Mouse (Mus musculus) retina, adult 2 months (tissue): ENCODE data around the gene Napsa.

Experiments used
- DNase-seq: peaks from one replicate; pipeline ENCODE4 v3.0.0-alpha.2; 2012; ENCODE audit warnings: low read depth, low spot score

The Napsa gene

DNA sequence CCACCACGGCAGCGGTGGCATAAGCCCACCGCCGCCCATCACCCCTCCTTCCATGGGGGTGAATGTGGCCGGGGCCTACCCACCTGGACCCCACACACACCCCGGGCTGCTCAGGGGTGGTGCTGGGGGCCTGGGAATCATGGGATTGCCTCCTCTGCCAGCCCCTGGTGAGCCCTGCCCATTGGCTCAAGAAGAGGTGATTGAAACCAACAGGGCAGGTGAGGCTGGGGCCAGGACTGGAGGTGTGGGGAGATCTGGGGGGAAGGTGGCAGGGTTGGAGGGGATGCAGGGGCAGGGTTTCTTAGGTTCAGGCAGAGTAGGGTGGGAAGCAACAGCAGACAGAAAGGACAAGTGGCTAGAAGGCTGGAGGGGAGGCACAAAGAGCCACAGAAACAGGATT is 23.9 kb downstream of the Napsa start:
- DNase-seq = no peak

DNA sequence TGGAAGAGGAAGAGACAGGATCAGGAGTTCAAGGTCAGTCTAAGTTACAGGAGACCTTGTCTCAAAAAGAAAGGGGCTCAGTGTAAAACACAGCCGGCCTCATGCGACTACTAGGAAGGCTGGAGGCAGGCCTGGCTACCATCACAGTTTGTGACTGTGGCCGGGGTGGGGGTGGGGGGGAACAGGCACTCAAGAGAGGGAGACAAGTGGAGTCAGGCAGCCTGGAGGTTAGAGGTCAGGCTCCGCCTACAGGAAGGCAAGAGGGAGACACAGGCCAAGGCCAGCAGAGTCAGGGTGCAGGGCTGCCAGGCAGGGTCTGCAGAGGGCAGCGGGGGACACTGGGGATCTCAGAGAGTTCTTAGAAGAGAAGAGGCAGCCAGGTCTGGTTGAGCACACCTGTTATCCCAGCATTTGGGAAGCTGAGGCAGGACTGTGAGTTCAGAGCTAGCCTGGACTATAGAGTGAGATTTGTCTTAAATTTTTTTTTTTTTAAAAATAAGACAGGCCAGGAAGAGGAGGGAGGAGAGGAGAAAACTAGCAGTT is 24.9 kb downstream of the Napsa start:
- DNase-seq = no peak

DNA sequence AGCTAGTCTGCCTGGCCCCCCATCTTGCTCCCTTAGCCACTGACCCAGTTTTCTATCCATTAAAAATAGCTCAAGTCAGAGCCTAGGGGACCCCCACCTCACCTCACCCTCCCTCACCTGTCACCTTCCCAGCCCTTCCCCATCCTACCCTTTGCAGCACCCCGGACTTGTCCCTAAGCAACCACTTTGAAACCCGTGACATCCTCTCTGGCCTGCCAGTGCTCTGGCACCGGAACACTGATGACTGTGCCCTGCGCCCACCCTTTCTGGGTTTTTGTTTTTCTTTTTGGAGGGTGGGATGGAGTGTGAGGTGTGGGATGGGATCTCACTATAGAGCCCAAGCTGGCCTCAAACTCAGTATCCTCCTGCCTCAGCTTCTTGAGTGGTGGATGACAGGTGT is 25.5 kb downstream of the Napsa start:
- no peak for DNase-seq

DNA sequence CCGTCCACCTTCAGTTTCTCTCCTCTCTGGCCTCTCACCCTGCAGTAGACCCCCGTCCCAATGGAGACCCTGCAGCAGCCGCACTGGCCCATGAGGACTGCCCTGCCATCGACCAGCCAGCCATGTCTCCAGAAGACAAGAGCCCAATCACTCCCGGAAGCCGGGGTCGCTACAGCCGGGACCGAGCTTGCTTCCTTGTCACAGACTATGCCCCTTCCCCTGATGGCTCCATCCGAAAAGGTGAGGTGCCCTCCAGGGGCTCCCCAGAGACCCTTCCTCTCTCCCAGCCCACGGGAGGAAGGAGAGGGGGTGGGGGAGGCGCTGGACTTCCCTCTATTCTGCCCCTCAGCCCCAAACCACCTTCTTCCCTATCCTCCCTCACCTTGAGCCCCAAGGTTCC is 26.2 kb downstream of the Napsa start:
- DNase-seq = no peak

DNA sequence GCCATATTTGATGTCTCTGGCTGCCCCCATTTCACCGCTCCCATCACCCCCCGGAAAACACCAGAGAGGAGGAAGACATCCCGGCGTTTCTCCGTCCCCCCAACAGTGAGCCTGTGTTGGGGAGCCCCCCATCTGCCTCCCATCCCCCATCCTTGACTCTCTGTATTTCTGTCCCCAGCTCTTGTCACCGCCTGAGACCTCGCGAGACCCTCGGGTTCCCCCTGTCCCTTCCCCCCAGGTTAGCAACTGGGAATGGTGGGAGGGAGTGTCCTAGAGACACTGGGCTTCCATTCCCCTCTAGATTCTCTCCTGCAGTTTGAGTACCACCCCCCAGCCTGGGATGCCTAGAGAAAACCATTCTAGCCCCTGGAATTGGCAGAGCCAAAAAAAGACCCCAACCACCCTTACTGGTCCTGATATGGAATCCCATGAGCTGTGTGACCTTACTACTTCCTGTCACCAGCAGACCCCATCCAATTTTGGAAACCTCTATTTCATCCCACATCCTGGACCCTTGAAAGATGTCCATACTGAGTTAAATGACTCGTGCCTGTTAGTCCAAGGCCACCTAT is 28.6 kb downstream of the Napsa start:
- DNase-seq = no peak

DNA sequence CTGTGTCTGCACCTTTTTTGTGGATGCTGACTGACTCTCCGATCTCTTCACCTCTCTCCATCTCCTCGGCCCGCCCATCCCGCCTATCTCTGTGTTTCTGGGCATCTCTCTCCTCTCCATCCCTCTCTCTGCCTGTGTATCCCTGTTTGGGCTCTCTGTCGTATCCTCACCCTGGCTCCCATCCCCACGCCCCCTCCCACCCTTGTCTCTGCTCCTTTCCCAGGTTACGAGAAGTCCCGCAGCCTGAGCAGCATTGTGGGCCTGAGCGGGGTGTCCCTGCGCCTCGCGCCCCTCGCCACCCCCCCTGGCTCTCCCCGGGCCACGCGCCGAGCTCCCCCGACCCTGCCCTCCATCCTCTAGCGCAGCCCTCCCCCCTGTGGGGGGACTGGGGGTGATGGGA is 29.5 kb downstream of the Napsa start:
- no peak for DNase-seq

DNA sequence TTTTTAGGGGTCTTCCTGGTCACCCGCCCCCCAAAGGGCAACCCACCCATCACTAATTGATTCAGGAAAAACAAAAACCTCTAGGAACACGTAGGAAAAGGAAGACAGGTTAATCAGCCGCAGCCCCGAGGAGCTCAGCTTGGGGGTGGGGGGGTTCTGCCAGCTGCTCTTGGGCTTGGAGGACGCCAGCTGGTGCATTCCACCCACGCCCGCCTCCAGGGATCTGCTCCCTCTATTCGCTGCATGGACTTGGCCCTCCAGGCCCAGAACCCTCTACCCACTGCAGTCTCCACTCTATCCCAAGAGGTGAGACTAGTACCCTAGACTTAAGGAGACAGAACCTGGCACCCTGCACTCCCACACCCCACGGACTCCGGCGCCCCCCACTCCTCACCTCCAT is 30.3 kb downstream of the Napsa start:
- DNase-seq = no peak

DNA sequence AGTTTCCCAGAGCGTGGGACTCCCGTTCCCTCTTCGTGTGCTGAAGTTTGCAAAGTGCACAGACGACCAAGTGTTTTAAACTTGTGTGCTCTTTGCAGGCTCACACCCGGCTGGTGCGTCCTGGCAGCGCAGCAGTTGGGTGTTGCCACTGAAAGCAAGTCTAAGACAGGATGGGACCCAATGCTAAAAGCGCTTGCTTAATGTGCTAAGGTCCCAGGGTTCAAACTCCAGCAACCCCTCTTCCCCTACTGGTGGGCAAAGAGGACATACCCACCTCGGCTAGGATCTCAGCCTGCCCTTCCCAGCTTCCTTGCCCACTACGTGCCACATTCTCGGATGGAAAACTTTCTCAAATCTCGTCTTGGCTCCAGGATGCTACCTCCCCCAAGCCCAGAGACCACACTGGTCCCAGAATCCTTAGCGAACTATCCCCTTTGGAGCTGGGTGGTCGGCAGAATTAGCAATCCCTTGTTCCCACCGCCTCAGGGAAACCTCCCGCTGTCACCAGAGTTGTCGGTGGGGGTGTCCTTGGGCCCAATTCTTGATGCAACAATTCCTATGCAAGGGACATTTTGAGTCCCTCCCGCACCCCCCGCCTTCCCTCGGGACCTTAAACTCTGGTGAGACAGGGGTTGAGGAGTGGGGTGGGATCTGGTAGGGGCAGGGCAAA is 31.1 kb downstream of the Napsa start:
- no peak for DNase-seq

DNA sequence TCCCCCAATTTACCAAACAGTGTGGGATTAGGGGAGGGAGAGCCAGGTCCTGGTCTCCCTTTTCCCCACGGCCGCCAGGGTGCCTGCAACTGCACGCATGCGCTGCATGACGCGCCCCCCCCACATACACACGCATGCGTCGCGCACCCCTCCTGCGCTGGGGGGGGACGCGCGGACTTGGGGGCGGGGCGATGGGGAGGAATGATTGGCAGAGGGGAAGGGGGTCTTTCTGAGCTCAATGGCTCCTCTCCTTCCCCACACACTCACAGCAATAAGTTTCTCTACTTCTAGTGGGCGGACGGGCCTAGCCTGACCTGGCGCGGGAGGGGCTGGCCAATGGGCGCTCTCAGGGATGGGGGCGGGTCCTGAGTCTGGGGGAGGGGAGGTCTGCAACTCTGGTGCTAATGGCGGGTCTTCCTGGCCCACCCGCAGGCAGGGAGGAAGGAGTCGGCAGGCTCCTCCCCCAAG is 32.0 kb downstream of the Napsa start:
- DNase-seq = no peak

DNA sequence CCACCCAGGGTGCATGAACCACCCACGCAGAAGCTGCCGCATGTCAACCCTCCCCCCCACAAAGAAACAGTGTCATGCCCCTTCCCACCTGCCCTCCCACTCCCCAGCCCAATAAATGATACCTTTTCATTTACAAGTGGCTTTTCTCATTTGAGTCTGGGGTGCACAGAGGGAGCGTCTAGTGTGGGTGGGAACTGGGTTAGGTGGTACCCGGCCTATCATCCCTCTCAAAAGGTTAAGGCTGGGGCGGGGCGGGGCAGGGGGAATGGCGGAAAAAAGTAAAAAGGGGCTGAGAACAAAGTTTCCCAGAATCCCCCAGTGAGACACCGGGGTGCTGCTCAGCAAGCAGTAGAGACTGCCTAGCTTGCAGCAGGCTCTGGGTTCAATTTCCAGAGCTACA is 32.4 kb downstream of the Napsa start:
- DNase-seq = no peak

DNA sequence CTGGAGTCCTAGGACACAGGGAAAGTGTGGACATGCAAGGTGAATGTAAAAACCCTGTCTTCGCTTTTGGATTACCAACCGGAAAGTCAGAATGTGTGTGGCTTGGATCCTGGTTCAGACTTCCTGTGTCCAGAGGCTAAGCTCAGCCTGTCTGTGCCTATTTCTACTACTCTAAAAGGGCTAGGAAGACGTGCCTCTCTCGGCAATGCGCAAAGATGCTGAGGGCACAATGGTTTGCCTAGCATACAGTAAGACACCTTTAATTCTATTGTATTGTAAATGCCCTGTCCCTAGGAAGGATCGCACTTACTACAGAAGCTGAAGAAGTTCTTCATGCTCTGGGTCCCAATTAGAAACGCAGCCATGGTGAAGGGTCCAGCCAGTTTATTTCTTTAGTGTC is 33.3 kb downstream of the Napsa start:
- DNase-seq = no peak

DNA sequence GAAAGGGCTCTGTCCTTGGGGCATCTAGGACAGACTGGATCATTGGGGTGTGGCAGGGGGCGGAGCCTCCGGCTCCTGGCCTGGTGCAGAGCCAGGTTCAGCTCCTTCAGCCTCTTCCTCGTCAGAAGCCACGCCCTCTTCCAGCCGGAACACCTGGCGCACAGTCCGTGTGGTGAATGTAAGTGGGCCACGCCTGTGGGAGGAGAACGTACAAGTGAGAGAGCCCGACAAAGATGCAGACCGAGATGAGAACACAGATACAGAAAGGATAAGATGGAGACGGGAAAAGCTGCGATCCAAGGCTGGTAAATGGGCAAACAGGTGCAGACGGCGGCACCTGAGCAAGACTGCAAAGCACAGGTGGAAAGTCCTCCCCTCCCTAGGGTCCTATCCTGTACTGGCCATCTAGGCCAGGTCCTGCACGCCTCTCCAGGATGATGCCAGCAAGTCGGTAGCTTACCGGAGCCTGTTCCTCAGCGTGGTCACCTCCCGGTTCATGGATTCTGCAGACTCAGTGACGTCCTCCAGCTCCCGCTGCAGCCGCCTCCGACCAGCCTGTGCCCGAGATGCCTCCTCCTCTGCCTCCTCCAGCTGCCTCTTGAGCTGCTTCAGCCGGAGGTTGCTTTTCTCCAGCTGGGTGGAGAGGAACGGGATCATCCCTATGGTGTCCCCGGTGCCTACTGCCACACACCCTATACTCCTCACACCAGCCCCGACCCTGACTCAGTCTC is 34.2 kb downstream of the Napsa start:
- no peak for DNase-seq

DNA sequence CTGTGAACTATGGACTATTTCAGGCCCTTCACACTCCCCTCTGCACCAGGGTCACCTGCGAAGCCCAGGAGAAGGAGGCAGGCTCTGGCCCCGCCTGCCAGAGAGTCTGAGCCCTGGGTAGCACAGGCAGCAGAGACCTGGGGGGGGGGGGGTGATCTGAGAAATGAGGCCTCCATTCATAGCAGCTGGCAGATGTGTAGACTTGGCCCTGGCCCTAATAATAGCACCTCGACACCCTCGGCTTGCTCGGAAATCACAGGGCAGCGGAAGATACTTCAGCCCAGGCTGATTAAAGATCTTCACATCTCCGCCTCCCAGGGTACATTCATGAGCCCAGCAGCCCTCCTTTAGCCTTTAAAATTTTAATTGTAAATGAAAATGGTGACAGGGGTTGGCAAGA is 40.0 kb downstream of the Napsa start:
- no peak for DNase-seq

DNA sequence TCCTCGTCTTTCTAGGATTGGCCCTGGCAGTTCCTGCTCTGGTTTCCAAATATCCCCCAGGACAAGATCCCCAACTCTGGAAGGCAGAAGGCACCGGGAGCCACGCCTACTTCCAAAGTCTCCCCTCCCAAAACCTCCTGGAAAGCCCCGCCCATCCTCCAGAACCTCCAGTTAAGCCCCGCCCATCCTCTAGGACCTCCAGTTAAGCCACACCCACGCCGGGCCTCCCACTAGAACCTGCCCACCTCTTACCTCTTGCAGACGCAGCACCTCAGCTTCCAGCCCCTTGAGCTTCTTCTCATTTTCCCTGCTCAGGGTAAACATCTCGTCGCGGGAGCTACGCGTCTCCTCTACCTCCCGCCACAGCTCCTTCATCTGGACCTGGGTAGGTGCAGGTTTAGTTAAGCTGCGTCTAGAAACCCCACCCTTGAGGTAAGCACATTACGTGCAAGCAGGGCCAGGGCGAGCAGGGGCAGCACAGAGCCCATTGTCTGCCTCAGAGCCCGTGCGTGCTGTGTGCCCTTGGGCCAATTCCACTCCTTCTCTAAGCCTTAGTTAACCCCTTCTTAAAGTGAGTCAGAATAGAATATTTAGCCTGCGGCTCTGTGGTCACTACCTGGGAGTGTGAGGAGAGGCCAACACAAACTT is 42.0 kb downstream of the Napsa start:
- no peak for DNase-seq

DNA sequence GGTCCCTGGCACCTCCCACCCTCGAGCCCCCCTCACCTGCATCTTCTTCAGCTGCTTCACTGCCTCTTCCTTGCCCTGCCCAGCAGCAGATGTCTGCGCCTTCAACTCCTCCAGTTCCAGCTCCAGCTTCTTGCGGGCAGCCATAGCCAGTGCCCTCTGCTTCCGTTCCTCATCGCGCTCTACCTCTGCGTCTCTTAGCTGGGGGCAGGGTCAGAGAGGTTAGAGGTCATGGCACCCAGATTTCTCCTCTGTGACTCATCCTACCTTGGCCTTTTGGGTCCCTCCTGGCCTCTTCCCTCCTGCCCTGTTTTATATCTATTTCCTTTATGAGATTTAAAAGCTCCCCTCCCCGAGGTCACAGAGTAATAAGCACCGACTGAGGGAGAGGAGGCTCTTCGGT is 43.1 kb downstream of the Napsa start:
- DNase-seq = no peak

DNA sequence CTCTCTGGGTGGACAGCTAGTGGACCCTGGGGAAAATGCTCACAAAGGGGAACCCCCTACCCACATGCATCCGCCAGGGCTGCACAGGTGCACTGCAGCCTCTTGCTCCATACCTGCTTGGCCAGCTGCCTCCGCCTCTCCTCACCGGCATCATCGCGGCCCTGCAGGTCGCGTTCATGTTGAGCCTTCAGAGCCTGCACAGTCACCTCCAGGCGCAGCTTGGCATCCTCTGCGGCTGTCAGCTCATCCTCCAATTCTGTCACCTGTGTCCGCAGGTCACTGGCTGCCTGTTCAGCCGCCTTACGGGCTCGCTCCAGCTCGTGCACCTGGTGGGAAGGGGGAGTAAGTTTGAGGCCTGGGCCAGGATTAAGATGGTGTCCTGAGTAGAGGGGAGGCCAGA is 43.8 kb downstream of the Napsa start:
- DNase-seq = no peak

DNA sequence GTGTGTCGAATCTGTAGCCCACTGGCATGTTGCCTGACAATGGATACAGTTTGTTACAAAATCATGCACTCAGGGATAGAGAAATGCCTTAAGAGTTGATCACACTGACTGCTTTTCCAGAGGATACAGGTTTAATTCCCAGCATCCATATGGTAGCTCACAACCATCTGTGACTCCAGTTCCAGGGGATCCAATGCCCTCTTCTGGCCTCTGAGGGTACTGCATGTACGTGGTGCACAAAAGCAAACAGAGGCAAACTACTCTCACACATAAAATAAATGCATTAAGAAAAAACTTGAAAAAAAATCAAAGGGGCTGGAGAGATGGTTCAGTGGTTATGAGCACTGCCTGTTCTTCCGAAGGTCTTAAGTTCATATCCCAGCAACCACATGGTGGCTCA is 44.9 kb downstream of the Napsa start:
- DNase-seq = no peak

DNA sequence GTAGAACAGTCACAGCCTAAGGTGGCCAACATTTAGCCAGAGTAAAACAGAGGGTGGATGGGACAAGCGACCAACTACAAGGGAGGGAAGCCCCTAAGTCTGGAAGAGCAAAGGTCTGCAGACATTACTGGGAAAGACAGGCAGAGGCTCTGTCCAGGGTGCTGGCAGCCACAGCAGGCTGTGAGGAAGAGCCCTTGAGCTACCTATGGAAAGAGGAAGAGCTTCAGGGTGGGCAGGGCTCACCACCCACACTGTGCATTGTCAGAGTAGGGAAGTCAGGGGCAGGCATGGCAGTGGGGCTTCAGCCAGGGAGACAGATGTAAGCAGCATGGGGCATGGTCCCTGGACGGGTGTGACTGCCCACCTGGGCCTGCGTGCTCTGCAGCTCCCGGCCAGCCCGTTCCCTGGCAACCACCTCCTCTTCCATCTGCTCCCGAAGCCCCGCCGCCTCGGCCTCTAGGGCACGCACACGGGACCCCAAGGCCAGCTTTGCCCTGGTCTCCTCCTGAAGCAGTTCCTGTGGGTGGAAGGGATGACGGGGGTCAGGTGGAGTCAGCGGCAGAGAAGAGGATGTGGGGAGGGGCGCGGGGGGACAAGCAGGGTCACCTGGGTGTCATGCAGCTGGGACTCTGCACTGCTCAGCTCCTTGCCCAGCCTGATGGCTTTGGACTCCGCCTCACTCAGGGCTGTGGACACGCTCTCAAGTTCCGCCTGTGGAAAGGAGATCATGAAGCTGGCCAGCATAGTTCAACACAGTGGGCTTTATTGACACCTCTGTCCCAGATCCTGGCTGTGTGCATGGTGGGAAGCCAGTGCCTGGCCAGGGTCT is 51.7 kb downstream of the Napsa start:
- no peak for DNase-seq

DNA sequence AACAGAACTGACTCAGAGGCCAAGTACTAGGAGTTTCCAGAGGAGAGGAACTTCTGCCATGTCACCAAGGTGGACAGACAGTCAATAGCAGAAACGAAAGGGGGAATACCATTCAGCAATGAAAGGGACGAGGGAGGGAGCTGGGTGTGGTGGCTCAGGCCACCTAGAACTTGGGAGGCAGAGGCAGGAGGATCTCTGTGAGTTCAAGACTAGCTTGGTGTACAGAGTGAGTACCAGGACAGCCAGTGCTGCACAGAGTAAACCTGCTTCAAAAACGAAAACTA is 52.3 kb downstream of the Napsa start:
- no peak for DNase-seq

DNA sequence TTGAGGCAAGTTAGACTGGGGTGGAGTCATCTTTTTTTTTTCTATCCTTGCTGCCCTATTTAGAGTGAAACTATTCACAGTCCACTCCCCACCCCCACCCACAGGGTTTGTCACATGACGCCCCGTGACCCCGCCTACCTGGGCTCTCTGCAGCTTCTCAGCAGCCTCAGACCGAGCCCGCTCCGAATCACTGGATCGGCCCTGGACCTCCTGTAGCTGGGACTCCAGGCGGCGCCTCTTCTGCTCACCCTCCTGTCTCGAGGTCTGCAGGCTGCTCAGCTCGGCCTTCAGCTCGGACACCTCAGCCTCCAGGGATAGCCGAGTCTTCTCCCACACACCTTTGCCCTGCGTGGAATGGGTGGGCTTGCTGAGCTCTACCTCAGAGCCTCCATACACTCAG is 52.6 kb downstream of the Napsa start:
- no peak for DNase-seq

DNA sequence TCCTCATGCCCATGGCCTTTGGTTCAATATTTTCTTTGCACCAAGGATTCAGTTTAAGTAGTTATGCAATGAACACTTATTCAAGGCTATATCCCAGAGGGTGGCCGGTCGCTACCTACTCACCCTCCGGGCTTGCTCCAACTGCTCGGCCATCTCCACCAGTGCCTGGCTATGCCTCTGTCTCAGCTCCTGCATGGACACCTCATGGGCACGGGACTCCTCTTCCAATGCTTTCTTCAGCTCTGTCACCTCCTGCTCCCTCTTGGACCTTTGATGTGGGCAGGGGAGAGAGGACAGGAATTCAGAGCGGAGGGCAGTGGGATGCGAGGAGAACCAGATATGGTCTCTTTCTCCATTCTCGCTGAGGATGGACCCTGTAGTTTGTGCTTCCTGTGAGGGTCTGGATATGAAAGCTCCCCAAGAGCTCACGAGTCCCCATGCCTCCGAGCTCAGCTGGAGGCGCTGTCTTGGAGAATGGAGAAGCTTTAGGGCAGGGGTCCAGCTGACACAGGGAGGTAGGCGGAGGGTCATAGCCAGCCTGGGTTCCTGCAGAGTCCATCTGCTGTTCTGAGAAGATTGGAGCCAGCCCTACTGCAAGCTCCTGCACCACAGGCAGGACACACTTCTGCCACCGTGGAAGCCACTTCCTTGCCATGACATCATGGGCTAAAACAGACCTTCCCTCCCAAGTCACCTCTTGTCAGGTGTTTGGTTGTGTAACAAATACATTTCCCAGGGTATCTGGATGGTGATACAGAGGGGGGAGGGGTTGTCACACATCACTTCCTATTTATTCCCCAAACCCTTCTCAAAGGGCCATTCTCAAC is 53.3 kb downstream of the Napsa start:
- DNase-seq = no peak
